In the genomic region with DNA sequence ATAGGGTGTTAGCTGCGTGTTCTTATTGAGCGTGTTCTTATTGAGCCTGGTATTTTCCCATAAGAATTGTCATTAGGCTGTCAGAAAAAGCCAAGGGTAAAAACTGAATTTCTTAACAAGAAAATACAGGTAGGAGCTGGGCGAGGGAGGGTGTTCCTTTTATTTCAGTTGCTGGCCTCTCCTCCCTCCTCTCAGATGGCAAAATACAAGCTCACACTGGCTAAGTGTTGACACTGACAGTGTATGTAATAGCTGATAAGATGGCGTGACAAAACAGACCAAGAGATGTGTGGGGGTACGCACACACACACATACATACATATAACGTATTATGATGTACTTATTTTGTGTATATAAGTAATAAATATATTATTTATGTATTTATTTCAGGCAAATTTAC, we compare ENCODE assay signal across 17 mouse cellular contexts.
DNase-seq lines count a peak whose midpoint lies in the region; ATAC-seq lines count a peak whose summit lies in the region.
"Had no signal": no experiment of that assay in that cellular context is flagged by ENCODE, and none has a peak within 500 bp of the region (broad histone marks: within the 10 kb centered on the region; RNA-seq: fewer than 3 reads in every experiment).

No protein-coding gene starts in this region.

- H3K4me3 ChIP-seq in limb, embryonic 12.5 days (replicated peaks) = no peak overlapping the region
- H3K4me3 ChIP-seq in limb, embryonic 10.5 days = no peak overlapping the region
- H3K4me3 ChIP-seq in intestine, embryonic 15.5 days (replicated peaks) = no peak overlapping the region
- peak overlapping the region; percentile 46 for H3K4me3 ChIP-seq in liver, embryonic 16.5 days (ENCODE audit: low read depth, low read length)
- H3K4me3 ChIP-seq: embryonic facial prominence, embryonic 15.5 days; forebrain, embryonic 15.5 days; gastrocnemius, adult 2 months; hindbrain, embryonic 13.5 days; left cerebral cortex, adult 2 months; midbrain, embryonic 13.5 days; neural tube, embryonic 12.5 days had no signal

- H3K9me3 ChIP-seq in limb, embryonic 12.5 days = no peaks in the 10 kb centered on the region
- no peaks in the 10 kb centered on the region for H3K9me3 ChIP-seq in limb, embryonic 10.5 days (replicated peaks)
- no peaks in the 10 kb centered on the region for H3K9me3 ChIP-seq in intestine, embryonic 15.5 days
- no peaks in the 10 kb centered on the region for H3K9me3 ChIP-seq in liver, embryonic 16.5 days (replicated peaks; ENCODE audit: control insufficient read depth, low read length)
- H3K9me3 ChIP-seq: embryonic facial prominence, embryonic 15.5 days; forebrain, embryonic 15.5 days; hindbrain, embryonic 13.5 days; midbrain, embryonic 13.5 days; neural tube, embryonic 12.5 days had no signal

- no peak for ATAC-seq in limb, embryonic 12.5 days (ENCODE audit: insufficient number of reproducible peaks, insufficient read depth, low FRiP score, low TSS enrichment, low read depth)
- ATAC-seq in intestine, embryonic 15.5 days = no peak
- ATAC-seq in liver, embryonic 16.5 days (ENCODE audit: low read depth) = peak; percentile 47
- ATAC-seq: forebrain, embryonic 15.5 days had no signal

- no peak overlapping the region for H3K9ac ChIP-seq in limb, embryonic 12.5 days (replicated peaks)
- no peak overlapping the region for H3K9ac ChIP-seq in intestine, embryonic 15.5 days
- peak overlapping the region; percentile 24; the same call in 1 of the 2 replicates for H3K9ac ChIP-seq in liver, embryonic 16.5 days (ENCODE audit: low read depth, low read length)
- H3K9ac ChIP-seq: embryonic facial prominence, embryonic 15.5 days; forebrain, embryonic 15.5 days; midbrain, embryonic 13.5 days; neural tube, embryonic 12.5 days had no signal

- WGBS in limb, embryonic 12.5 days = 89% methylated on average over 6 of the region's 6 CpGs
- 86% methylated on average over 6 of the region's 6 CpGs for WGBS in limb, embryonic 10.5 days
- WGBS in intestine, embryonic 15.5 days = 55% methylated on average over 6 of the region's 6 CpGs
- WGBS in liver, embryonic 16.5 days (ENCODE audit: insufficient replicate concordance) = 50% methylated on average over 6 of the region's 6 CpGs

- H3K4me2 ChIP-seq in limb, embryonic 12.5 days = no peak overlapping the region
- H3K4me2 ChIP-seq in intestine, embryonic 15.5 days (replicated peaks) = peak overlapping the region; percentile 49
- peak overlapping the region; percentile 36; the same call in 1 of the 2 replicates for H3K4me2 ChIP-seq in liver, embryonic 16.5 days (ENCODE audit: low read depth, low read length)
- H3K4me2 ChIP-seq: forebrain, embryonic 15.5 days; neural tube, embryonic 12.5 days had no signal

- H3K27me3 ChIP-seq in limb, embryonic 12.5 days = no peaks in the 10 kb centered on the region
- no peaks in the 10 kb centered on the region for H3K27me3 ChIP-seq in limb, embryonic 10.5 days (ENCODE audit: low read depth, poor library complexity, severe bottlenecking)
- no peaks in the 10 kb centered on the region for H3K27me3 ChIP-seq in intestine, embryonic 15.5 days (replicated peaks)
- no peaks in the 10 kb centered on the region for H3K27me3 ChIP-seq in liver, embryonic 16.5 days (ENCODE audit: control insufficient read depth, insufficient read depth, low read depth, low read length)
- H3K27me3 ChIP-seq: embryonic facial prominence, embryonic 15.5 days; forebrain, embryonic 15.5 days; hindbrain, embryonic 13.5 days; midbrain, embryonic 13.5 days; neural tube, embryonic 12.5 days had no signal

- peak; percentile 61 for DNase-seq in heart, adult 11 months
- DNase-seq in heart, postnatal 25 days (ENCODE audit: low spot score) = no peak
- no peak for DNase-seq in limb, embryonic 10.5 days (ENCODE audit: low spot score)
- no peak for DNase-seq in left cerebral cortex, postnatal 10 days (ENCODE audit: extremely low spot score in 1 of 2, low spot score in 2 of 2)
- no peak for DNase-seq in adrenal gland, postnatal 36 days
- DNase-seq: cerebellum, adult 11-12 months; gastrocnemius, adult 2 months; kidney, adult 2 months had no signal

- intact Hi-C loops in heart, postnatal 25 days (cut with DNase I) = no loop called here
- intact Hi-C loops in left cerebral cortex, postnatal 10 days (cut with DNase I) = no loop called here

- peaks cover 32% of the 10 kb centered on the region for H3K4me1 ChIP-seq in limb, embryonic 12.5 days (replicated peaks)
- peaks cover 15% of the 10 kb centered on the region for H3K4me1 ChIP-seq in limb, embryonic 10.5 days
- peaks cover 29% of the 10 kb centered on the region for H3K4me1 ChIP-seq in intestine, embryonic 15.5 days (replicated peaks)
- peaks cover 6% of the 10 kb centered on the region for H3K4me1 ChIP-seq in liver, embryonic 16.5 days (ENCODE audit: control insufficient read depth, low read depth, low read length)

- no peaks in the 10 kb centered on the region for H3K36me3 ChIP-seq in limb, embryonic 12.5 days
- no peaks in the 10 kb centered on the region for H3K36me3 ChIP-seq in limb, embryonic 10.5 days
- H3K36me3 ChIP-seq in intestine, embryonic 15.5 days = no peaks in the 10 kb centered on the region
- no peaks in the 10 kb centered on the region for H3K36me3 ChIP-seq in liver, embryonic 16.5 days (ENCODE audit: control insufficient read depth, insufficient read depth)
- H3K36me3 ChIP-seq: embryonic facial prominence, embryonic 15.5 days; forebrain, embryonic 15.5 days; hindbrain, embryonic 13.5 days; midbrain, embryonic 13.5 days; neural tube, embryonic 12.5 days had no signal

- H3K27ac ChIP-seq in limb, embryonic 12.5 days = peak overlapping the region; percentile 50; the same call in 1 of the 2 replicates
- H3K27ac ChIP-seq in limb, embryonic 10.5 days = no peak overlapping the region
- H3K27ac ChIP-seq in intestine, embryonic 15.5 days = peak overlapping the region; percentile 54
- peak overlapping the region; percentile 89 for H3K27ac ChIP-seq in liver, embryonic 16.5 days (ENCODE audit: low read length)
- H3K27ac ChIP-seq: forebrain, embryonic 15.5 days; gastrocnemius, adult 2 months; hindbrain, embryonic 13.5 days; left cerebral cortex, adult 2 months; neural tube, embryonic 12.5 days had no signal
